Mouse (Mus musculus) kidney, adult 18-20 months (tissue): ENCODE data around the gene Baiap2l1.

Source experiments
- DNase-seq: peaks from one replicate; pipeline ENCODE4 v3.0.0; 2021

Gene Baiap2l1

DNA sequence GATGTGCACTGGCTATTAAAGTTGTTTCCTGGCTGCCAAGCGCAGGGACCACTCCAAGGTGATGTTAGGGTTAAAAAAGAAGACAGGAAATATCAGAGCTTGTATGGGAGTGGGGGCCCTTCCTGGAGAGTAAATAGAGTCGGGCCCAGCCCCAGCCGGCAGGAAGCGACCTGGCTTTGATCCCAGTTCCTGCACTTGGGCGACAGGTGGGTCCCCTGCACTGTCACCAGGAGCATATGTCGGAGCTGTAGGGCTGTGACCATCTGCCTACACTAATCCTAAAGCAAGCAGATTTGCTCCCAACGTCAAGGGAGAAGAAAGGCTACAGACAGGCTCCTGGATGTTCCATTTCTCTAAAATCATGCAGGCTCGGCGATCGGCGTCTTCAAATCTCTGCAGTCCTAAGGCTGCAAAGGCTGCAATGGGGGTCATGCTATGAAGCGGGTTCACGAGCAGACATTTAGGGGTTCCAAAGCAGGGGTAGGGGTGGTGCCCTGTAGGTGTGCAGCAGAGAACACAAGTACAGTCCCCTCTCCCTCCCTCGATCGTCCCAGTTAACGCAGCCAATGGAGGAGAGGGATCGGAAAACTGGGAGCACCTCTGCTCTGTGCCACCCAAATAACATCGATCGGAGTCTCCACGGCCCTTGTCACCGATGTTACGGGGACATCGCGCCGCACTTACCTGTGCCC is 135.0 kb downstream of the Baiap2l1 start:
- peak; percentile 64 for DNase-seq

DNA sequence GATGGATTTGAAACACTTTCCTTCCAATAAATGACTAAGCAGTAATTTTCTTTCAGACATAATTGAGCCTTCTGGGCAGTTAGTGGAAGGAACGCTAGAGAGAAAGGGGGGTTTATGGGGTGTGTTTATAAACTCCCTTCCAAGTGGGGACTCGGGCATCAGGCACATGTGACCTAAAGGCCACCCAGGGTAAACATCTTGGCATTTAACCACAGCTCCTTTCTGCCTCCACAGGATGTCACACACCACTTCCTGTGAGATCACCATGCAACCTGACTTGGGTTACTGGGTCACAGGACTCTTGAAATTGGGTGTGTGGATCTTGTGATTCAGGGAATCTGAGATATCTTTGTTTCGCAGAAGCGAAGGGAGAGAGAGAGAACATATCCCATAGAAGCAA is 136.6 kb downstream of the Baiap2l1 start:
- DNase-seq = peak; percentile 31

DNA sequence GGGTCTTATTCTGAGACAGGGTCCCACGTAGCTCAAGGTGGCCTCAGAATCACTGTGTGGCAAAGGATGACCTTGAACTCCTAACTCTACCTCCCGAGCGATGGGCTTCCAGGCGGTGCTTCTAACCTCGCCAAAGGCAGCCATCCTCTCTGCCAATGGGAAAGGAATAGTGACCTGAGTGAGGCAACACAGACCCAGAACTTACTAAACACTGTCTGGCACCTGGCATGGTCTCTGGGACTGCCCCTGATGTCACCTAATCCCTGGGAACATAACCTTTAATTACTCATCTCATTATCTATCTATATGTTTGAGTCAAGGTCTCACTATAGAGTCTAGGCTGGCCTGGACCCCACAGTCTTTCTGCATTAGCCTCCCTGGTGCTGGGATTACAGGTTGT is 138.0 kb downstream of the Baiap2l1 start:
- no peak for DNase-seq

DNA sequence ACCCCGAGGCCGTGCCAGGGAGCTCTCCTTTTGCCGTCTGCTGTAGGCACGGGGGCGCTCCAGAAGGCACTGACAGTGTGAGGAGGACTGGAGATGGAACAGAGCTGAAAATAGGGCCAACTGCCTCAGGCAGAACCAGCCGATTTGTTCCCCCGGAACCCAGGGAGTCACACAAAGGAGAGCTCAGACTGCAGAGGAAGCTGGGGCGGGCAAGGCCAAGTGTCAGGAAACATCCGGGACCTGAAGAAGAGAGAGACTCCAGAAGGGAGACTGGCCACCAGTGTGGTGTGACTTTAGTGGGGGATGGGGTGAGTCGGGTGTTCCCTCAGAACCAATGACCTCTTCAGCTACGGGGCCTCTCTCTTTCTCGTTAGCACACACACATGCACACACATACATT is 138.6 kb downstream of the Baiap2l1 start:
- no peak for DNase-seq

DNA sequence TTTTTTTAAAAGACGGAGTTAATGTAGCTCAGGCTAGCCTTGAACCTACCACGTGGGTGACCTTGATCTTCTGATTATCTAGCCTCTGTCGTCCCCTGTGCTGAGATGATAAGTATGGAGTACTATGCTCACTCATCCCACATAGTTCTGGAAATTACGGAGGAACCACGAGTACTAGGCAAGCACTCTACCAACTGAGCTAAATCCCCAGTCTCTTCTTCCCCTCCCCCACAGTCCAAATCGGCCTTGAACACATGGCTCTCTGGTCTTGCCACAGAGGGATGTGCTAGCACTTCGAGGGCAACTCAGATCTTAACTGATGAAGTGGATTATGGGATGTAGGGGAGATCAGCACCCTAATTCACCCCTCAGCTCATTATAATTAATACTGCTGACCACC is 139.9 kb downstream of the Baiap2l1 start:
- DNase-seq = no peak

DNA sequence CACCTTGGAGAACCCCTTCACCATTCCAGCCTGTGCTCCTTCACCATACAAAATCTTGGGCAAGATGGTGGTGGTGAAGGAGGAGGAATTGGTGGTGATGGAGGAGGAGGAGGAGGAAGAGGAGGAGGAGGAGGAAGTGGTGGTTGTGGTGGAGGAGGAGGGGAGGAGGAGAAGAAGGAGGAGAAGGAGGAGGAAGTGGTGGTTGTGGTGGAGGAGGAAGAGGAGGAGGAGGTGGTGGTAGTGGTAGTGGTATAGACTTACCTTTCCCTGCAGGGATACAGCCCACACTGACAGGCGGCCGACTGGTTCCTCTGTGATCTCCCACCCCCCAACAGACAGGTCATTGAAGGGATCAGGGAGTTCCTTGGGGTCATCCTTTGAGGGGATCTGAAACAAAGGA is 141.9 kb downstream of the Baiap2l1 start:
- DNase-seq = no peak
